ENCODE assay signal across 10 mouse cellular contexts in the genomic region with DNA sequence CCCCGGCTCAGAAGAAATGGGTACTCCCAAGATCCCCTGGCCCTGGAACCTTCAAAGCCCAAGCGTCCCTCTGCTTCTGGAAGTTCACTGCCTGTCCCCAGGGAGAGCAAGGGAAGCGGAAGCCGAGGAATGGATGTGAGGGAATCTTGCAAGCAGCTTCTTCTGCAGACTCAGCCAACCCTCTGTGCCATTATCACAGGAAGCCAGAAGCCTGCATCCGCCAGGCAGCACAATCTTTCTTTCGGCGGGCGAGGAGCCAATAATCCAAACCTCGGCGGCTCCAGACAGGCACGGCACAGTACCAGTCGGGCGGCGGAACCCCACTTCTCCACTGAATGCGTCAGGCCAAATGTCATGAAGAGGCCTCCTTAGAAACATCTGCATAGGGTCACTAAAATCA. TPM values are rescaled to one million over a fixed set of nuclear protein-coding genes. Genes with fewer than 3 reads are reported as not detected.
DNase-seq lines count a peak whose midpoint lies in the region; ATAC-seq lines count a peak whose summit lies in the region.
"Had no signal": no experiment of that assay in that cellular context is flagged by ENCODE, and none has a peak within 500 bp of the region (broad histone marks: within the 10 kb centered on the region; RNA-seq: fewer than 3 reads in every experiment).

No protein-coding gene starts in this region.

- no peak overlapping the region for H3K4me2 ChIP-seq in hindbrain, embryonic 11.5 days (replicated peaks; ENCODE audit: low read depth, low read length)
- peak overlapping the region; percentile 48 for H3K4me2 ChIP-seq in heart, embryonic 11.5 days
- H3K4me2 ChIP-seq in lung, embryonic 16.5 days (ENCODE audit: low read depth, low read length): peak overlapping the region; percentile 37

- no peaks in the 10 kb centered on the region for H3K9me3 ChIP-seq in hindbrain, embryonic 10.5 days
- H3K9me3 ChIP-seq in hindbrain, embryonic 11.5 days (ENCODE audit: control insufficient read depth, low read length): no peaks in the 10 kb centered on the region
- H3K9me3 ChIP-seq in heart, embryonic 11.5 days (replicated peaks; ENCODE audit: control insufficient read depth, low read length): no peaks in the 10 kb centered on the region
- H3K9me3 ChIP-seq in lung, embryonic 16.5 days (ENCODE audit: control insufficient read depth, low read length): no peaks in the 10 kb centered on the region
- H3K9me3 ChIP-seq: G1E had no signal

- peak overlapping the region; percentile 93 for H3K27ac ChIP-seq in hindbrain, embryonic 10.5 days
- no peak overlapping the region for H3K27ac ChIP-seq in hindbrain, embryonic 11.5 days (ENCODE audit: low read depth, low read length)
- H3K27ac ChIP-seq in brown adipose tissue, adult 24 weeks (replicated peaks; ENCODE audit: low read depth, low read length): no peak overlapping the region
- H3K27ac ChIP-seq in heart, embryonic 11.5 days (ENCODE audit: low read depth, low read length): peak overlapping the region; percentile 84
- peak overlapping the region; percentile 94 for H3K27ac ChIP-seq in lung, embryonic 16.5 days (ENCODE audit: low read length)

- 77% methylated on average over 15 of the region's 15 CpGs for WGBS in hindbrain, embryonic 10.5 days
- WGBS in hindbrain, embryonic 11.5 days: 79% methylated on average over 15 of the region's 15 CpGs
- 35% methylated on average over 15 of the region's 15 CpGs for WGBS in heart, embryonic 11.5 days (ENCODE audit: insufficient replicate concordance)
- 11% methylated on average over 15 of the region's 15 CpGs for WGBS in lung, embryonic 16.5 days

- H3K9ac ChIP-seq in hindbrain, embryonic 11.5 days (ENCODE audit: low read depth, low read length): no peak overlapping the region
- peak overlapping the region; percentile 66 for H3K9ac ChIP-seq in heart, embryonic 11.5 days (ENCODE audit: low read depth, low read length)
- peak overlapping the region; percentile 50 for H3K9ac ChIP-seq in lung, embryonic 16.5 days (ENCODE audit: low read length)

- H3K36me3 ChIP-seq in hindbrain, embryonic 10.5 days: no peaks in the 10 kb centered on the region
- no peaks in the 10 kb centered on the region for H3K36me3 ChIP-seq in hindbrain, embryonic 11.5 days (ENCODE audit: control insufficient read depth, insufficient read depth, low read length)
- H3K36me3 ChIP-seq in heart, embryonic 11.5 days (ENCODE audit: control insufficient read depth, insufficient read depth, low read length): no peaks in the 10 kb centered on the region
- no peaks in the 10 kb centered on the region for H3K36me3 ChIP-seq in lung, embryonic 16.5 days (ENCODE audit: control insufficient read depth, insufficient read depth, low read length)
- H3K36me3 ChIP-seq: G1E had no signal

- no peak for DNase-seq in hindbrain, embryonic 10.5 days (ENCODE audit: low spot score)
- no peak for DNase-seq in hindbrain, embryonic 11.5 days (ENCODE audit: low spot score)
- peak; percentile 67 for DNase-seq in kidney, postnatal 14 days
- no peak for DNase-seq in B cell, adult 2 months
- no peak for DNase-seq in c-Kit-positive CD71-positive TER-119-positive erythroid progenitor cells, embryonic 14.5 days (ENCODE audit: low spot score)

- H3K4me3 ChIP-seq in hindbrain, embryonic 10.5 days: peak overlapping the region; percentile 20; the same call in 1 of the 2 replicates
- no peak overlapping the region for H3K4me3 ChIP-seq in hindbrain, embryonic 11.5 days (ENCODE audit: low read depth, low read length)
- H3K4me3 ChIP-seq in brown adipose tissue, adult 24 weeks (ENCODE audit: insufficient read depth, low read depth, low read length): peak overlapping the region; percentile 12; the same call in 1 of the 2 replicates
- H3K4me3 ChIP-seq in heart, embryonic 11.5 days (ENCODE audit: low read depth, low read length): no peak overlapping the region
- peak overlapping the region; percentile 17; the same call in 1 of the 2 replicates for H3K4me3 ChIP-seq in lung, embryonic 16.5 days (ENCODE audit: low read length)
- H3K4me3 ChIP-seq: myocyte had no signal

- no peaks in the 10 kb centered on the region for H3K27me3 ChIP-seq in hindbrain, embryonic 10.5 days (ENCODE audit: insufficient read depth, poor library complexity, severe bottlenecking)
- H3K27me3 ChIP-seq in hindbrain, embryonic 11.5 days (ENCODE audit: control insufficient read depth, insufficient read depth, low read length): no peaks in the 10 kb centered on the region
- H3K27me3 ChIP-seq in heart, embryonic 11.5 days (ENCODE audit: control insufficient read depth, insufficient read depth, low read length): no peaks in the 10 kb centered on the region
- no peaks in the 10 kb centered on the region for H3K27me3 ChIP-seq in lung, embryonic 16.5 days (ENCODE audit: control insufficient read depth, insufficient read depth, low read depth, low read length)

- ATAC-seq in hindbrain, embryonic 11.5 days (ENCODE audit: low FRiP score): no peak
- no peak for ATAC-seq in heart, embryonic 11.5 days (replicated peaks; ENCODE audit: insufficient number of reproducible peaks, low FRiP score, low TSS enrichment)
- peak; percentile 29; the same call in 1 of the 2 replicates for ATAC-seq in lung, embryonic 16.5 days (ENCODE audit: low read depth)

- peaks cover 98% of the 10 kb centered on the region for H3K4me1 ChIP-seq in hindbrain, embryonic 10.5 days (replicated peaks)
- H3K4me1 ChIP-seq in hindbrain, embryonic 11.5 days (replicated peaks; ENCODE audit: control insufficient read depth, insufficient read depth, low read length): peaks cover 22% of the 10 kb centered on the region
- H3K4me1 ChIP-seq in brown adipose tissue, adult 24 weeks (ENCODE audit: control insufficient read depth, insufficient read depth, insufficient read length, low read length): no peaks in the 10 kb centered on the region
- H3K4me1 ChIP-seq in heart, embryonic 11.5 days (ENCODE audit: control insufficient read depth, insufficient read depth, low read length): peaks cover 98% of the 10 kb centered on the region
- peaks cover 97% of the 10 kb centered on the region for H3K4me1 ChIP-seq in lung, embryonic 16.5 days (replicated peaks; ENCODE audit: control insufficient read depth, insufficient read depth, low read length)

RNA-seq across cellular contexts. Expression of gene Ptk7, which starts 8.0 kb away (rescaled TPM):
- polyA plus RNA-seq in hindbrain, embryonic 10.5 days (2016; fragmentation: Nextera tagmentation; extraction: Ambion mirVana): 67.2 and 76.8 TPM in 2 replicates
- polyA plus RNA-seq in hindbrain, embryonic 11.5 days (2014; fragmentation: Nextera tagmentation; extraction: Ambion mirVana): 16.0 and 21.5 TPM in 2 replicates
- 0.42 TPM in 1 of 2 replicates, not detected in the other for polyA plus RNA-seq in brown adipose tissue, adult 24 weeks (2012; ENCODE audit: insufficient read depth, insufficient read length, missing spikeins)
- polyA plus RNA-seq in heart, embryonic 11.5 days (2014; fragmentation: Nextera tagmentation; extraction: Ambion mirVana): 18.8 and 22.8 TPM in 2 replicates
- polyA plus RNA-seq in lung, embryonic 16.5 days (2015; fragmentation: Nextera tagmentation; extraction: Ambion mirVana): 141 and 143 TPM in 2 replicates

RNA-seq across cellular contexts. Expression of gene Klc4, which starts 24.5 kb away (rescaled TPM):
- 35.3 and 38.1 TPM in 2 replicates for polyA plus RNA-seq in hindbrain, embryonic 10.5 days (2016; fragmentation: Nextera tagmentation; extraction: Ambion mirVana)
- polyA plus RNA-seq in hindbrain, embryonic 11.5 days (2014; fragmentation: Nextera tagmentation; extraction: Ambion mirVana): 22.7 and 29.8 TPM in 2 replicates
- polyA plus RNA-seq in brown adipose tissue, adult 24 weeks (2012; ENCODE audit: insufficient read depth, insufficient read length, missing spikeins): 15.7 and 15.9 TPM in 2 replicates
- polyA plus RNA-seq in heart, embryonic 11.5 days (2014; fragmentation: Nextera tagmentation; extraction: Ambion mirVana): 16.5 and 18.0 TPM in 2 replicates
- polyA plus RNA-seq in lung, embryonic 16.5 days (2015; fragmentation: Nextera tagmentation; extraction: Ambion mirVana): 27.6 and 30.8 TPM in 2 replicates

RNA-seq across cellular contexts. Expression of gene Mrpl2, which starts 24.7 kb away (rescaled TPM):
- polyA plus RNA-seq in hindbrain, embryonic 10.5 days (2016; fragmentation: Nextera tagmentation; extraction: Ambion mirVana): 115 and 119 TPM in 2 replicates
- polyA plus RNA-seq in hindbrain, embryonic 11.5 days (2014; fragmentation: Nextera tagmentation; extraction: Ambion mirVana): 94.8 and 95.2 TPM in 2 replicates
- 118 and 151 TPM in 2 replicates for polyA plus RNA-seq in brown adipose tissue, adult 24 weeks (2012; ENCODE audit: insufficient read depth, insufficient read length, missing spikeins)
- polyA plus RNA-seq in heart, embryonic 11.5 days (2014; fragmentation: Nextera tagmentation; extraction: Ambion mirVana): 110 and 119 TPM in 2 replicates
- polyA plus RNA-seq in lung, embryonic 16.5 days (2015; fragmentation: Nextera tagmentation; extraction: Ambion mirVana): 93.0 and 97.4 TPM in 2 replicates

RNA-seq across cellular contexts. Expression of gene Cul7, which starts 28.8 kb away (rescaled TPM):
- 40.7 and 45.5 TPM in 2 replicates for polyA plus RNA-seq in hindbrain, embryonic 10.5 days (2016; fragmentation: Nextera tagmentation; extraction: Ambion mirVana)
- 25.9 and 30.5 TPM in 2 replicates for polyA plus RNA-seq in hindbrain, embryonic 11.5 days (2014; fragmentation: Nextera tagmentation; extraction: Ambion mirVana)
- polyA plus RNA-seq in brown adipose tissue, adult 24 weeks (2012; ENCODE audit: insufficient read depth, insufficient read length, missing spikeins): 8.9 and 13.8 TPM in 2 replicates
- 33.6 and 36.2 TPM in 2 replicates for polyA plus RNA-seq in heart, embryonic 11.5 days (2014; fragmentation: Nextera tagmentation; extraction: Ambion mirVana)
- 49.1 and 50.8 TPM in 2 replicates for polyA plus RNA-seq in lung, embryonic 16.5 days (2015; fragmentation: Nextera tagmentation; extraction: Ambion mirVana)

RNA-seq across cellular contexts. Expression of gene Rrp36, which starts 52.8 kb away (rescaled TPM):
- polyA plus RNA-seq in hindbrain, embryonic 10.5 days (2016; fragmentation: Nextera tagmentation; extraction: Ambion mirVana): 65.7 and 67.5 TPM in 2 replicates
- polyA plus RNA-seq in hindbrain, embryonic 11.5 days (2014; fragmentation: Nextera tagmentation; extraction: Ambion mirVana): 57.9 and 58.4 TPM in 2 replicates
- 19.7 and 20.6 TPM in 2 replicates for polyA plus RNA-seq in brown adipose tissue, adult 24 weeks (2012; ENCODE audit: insufficient read depth, insufficient read length, missing spikeins)
- 37.0 and 40.8 TPM in 2 replicates for polyA plus RNA-seq in heart, embryonic 11.5 days (2014; fragmentation: Nextera tagmentation; extraction: Ambion mirVana)
- polyA plus RNA-seq in lung, embryonic 16.5 days (2015; fragmentation: Nextera tagmentation; extraction: Ambion mirVana): 51.4 and 51.6 TPM in 2 replicates

Comparison
In these comparisons a context has a peak if more than half of its experiments do, and no peak if none do; other contexts are left out.
1. H3K27ac ChIP-seq: peak in hindbrain, embryonic 10.5 days (single experiment), heart, embryonic 11.5 days (single experiment) and lung, embryonic 16.5 days (single experiment); none in hindbrain, embryonic 11.5 days (single experiment) and brown adipose tissue, adult 24 weeks (single experiment).
2. H3K4me3 ChIP-seq: peak in hindbrain, embryonic 10.5 days (single experiment), brown adipose tissue, adult 24 weeks (single experiment) and lung, embryonic 16.5 days (single experiment); none in hindbrain, embryonic 11.5 days (single experiment) and heart, embryonic 11.5 days (single experiment).
3. RNA of gene Ptk7, which starts 8.0 kb away (polyA plus RNA-seq): 141 to 143 TPM in lung, embryonic 16.5 days, 67.2 to 76.8 TPM in hindbrain, embryonic 10.5 days, 18.8 to 22.8 TPM in heart, embryonic 11.5 days and 16.0 to 21.5 TPM in hindbrain, embryonic 11.5 days; 0.42 TPM in brown adipose tissue, adult 24 weeks; every median in the first group is over 10 times any median in the second.